Mouse (Mus musculus): ENCODE measurements around the gene Ppfia3. TPM values are rescaled to one million over a fixed set of nuclear protein-coding genes. Genes with fewer than 3 reads are reported as not detected.
A peak's percentile ranks its signal among the peaks of the same experiment; 100 is the strongest.
"Not testable (repeated sequence)": the region's sequence is repeated elsewhere in the genome, so short reads cannot be mapped to it uniquely, and the experiment has no call there.

Gene Ppfia3
- polyA plus RNA-seq, 1 experiment from 2014 or later, result 4.8 TPM

DNA sequence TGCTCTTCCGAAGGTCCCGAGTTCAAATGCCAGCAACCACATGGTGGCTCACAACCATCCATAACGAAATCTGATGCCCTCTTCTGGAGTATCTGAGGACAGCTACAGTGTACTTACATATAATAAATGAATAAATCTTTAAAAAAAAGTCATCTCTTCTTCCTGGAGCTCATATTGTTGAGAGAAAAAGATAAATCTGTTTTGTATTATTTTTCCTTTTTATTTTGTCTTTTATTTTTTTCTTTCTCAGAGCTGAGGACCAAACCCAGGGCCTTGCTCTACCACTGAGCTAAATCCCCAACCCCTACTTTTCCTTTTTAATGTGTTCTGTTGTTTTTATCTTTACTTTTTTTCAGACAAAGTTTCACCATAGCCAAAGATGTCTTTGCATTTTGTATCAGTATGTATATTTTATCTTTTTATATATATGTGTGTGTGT lies 29.5 kb upstream of the Ppfia3 start:
- Histone ChIP-seq H3K4me2 (ENCODE audit: low read depth, low read length) (peak overlapping the region; percentile 64), H3K4me3 (ENCODE audit: low read depth, low read length) (peak overlapping the region; percentile 79), H3K27ac (replicated peaks; ENCODE audit: low read depth, low read length) (peak overlapping the region; percentile 76), H3K4me1 (ENCODE audit: control insufficient read depth, insufficient read depth, low read length) (peaks cover 10% of the 10 kb centered on the region), H3K36me3 (ENCODE audit: control insufficient read depth, insufficient read depth, low read length) (peaks cover 19% of the 10 kb centered on the region), H3K9ac (ENCODE audit: low read depth, low read length) (0 out of 2 replicates have a peak overlapping the region, but pooled peaks have one; percentile 64)
- DNase-seq (ENCODE audit: low spot score); H3K9me3 ChIP-seq (ENCODE audit: control insufficient read depth, low read length); H3K27me3 ChIP-seq (replicated peaks; ENCODE audit: control insufficient read depth, insufficient read depth, low read length): not testable (repeated sequence)
- peak; percentile 38 for ATAC-seq (ENCODE audit: low read depth)
- 11% methylated on average over 3 of the region's 3 CpGs for WGBS

- H3K36me3 ChIP-seq (ENCODE audit: control insufficient read depth, insufficient read depth, low read length), result peaks cover 23% of the 10 kb centered on the region
- H3K9ac ChIP-seq (ENCODE audit: low read depth, low read length), result peak within 1 kb of the TSS; percentile 95
- H3K27ac ChIP-seq (replicated peaks; ENCODE audit: low read depth, low read length), result peak within 1 kb of the TSS; percentile 99
- DNase-seq (ENCODE audit: low spot score) (peak; percentile 100), ATAC-seq (ENCODE audit: low read depth) (peak; percentile 97)
- peaks cover 10% of the 10 kb centered on the region for H3K4me1 ChIP-seq (ENCODE audit: control insufficient read depth, insufficient read depth, low read length)
- H3K4me3 ChIP-seq (ENCODE audit: low read depth, low read length), result peak within 1 kb of the TSS; percentile 79
- no peaks in the 10 kb centered on the region for H3K9me3 ChIP-seq (ENCODE audit: control insufficient read depth, low read length)
- peak within 1 kb of the TSS; percentile 97 for H3K4me2 ChIP-seq (ENCODE audit: low read depth, low read length)
- no peaks in the 10 kb centered on the region for H3K27me3 ChIP-seq (replicated peaks; ENCODE audit: control insufficient read depth, insufficient read depth, low read length)
- WGBS, result under 1% methylated on average over 60 of the region's 60 CpGs
Measured at GRCm38 (mm10) chr7:45395578-45396336, 28.9 kb upstream of the Ppfia3 start, which contains the start of gene Snrnp70. Snrnp70 (minus strand) TSS chr7:45395742.

DNA sequence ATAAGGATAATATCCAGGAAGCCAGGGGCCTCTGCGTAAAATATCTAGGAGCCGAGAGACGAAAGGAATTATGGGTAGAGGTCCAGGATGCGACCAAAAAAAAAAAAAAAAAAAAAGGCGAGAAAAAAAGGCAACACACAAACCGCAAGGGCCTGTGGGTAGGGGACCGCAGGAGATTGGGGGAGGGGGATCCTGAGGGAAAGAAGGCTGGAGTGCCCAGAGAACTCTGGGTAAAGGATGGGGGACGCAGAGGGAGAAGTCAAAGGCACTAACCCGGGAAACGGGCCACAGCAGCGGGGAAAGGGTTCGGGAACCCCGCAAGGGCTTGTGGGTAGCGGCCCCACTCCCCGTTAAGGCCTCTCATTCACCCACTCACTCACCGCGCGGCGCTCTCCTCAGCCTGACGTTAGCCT lies 28.3 kb upstream of the Ppfia3 start:
- no peaks in the 10 kb centered on the region for H3K27me3 ChIP-seq (replicated peaks; ENCODE audit: control insufficient read depth, insufficient read depth, low read length)
- H3K4me2 ChIP-seq (ENCODE audit: low read depth, low read length), result peak overlapping the region; percentile 97
- peak; percentile 65 for ATAC-seq (ENCODE audit: low read depth)
- peak overlapping the region; percentile 99 for H3K27ac ChIP-seq (replicated peaks; ENCODE audit: low read depth, low read length)
- no peaks in the 10 kb centered on the region for H3K9me3 ChIP-seq (ENCODE audit: control insufficient read depth, low read length)
- peak; percentile 91 for DNase-seq (ENCODE audit: low spot score)
- H3K36me3 ChIP-seq (ENCODE audit: control insufficient read depth, insufficient read depth, low read length), result peaks cover 29% of the 10 kb centered on the region
- peak overlapping the region; percentile 79 for H3K4me3 ChIP-seq (ENCODE audit: low read depth, low read length)
- H3K9ac ChIP-seq (ENCODE audit: low read depth, low read length), result peak overlapping the region; percentile 95
- H3K4me1 ChIP-seq (ENCODE audit: control insufficient read depth, insufficient read depth, low read length), result peaks cover 10% of the 10 kb centered on the region
- WGBS, result 1% methylated on average over 17 of the region's 20 CpGs

DNA sequence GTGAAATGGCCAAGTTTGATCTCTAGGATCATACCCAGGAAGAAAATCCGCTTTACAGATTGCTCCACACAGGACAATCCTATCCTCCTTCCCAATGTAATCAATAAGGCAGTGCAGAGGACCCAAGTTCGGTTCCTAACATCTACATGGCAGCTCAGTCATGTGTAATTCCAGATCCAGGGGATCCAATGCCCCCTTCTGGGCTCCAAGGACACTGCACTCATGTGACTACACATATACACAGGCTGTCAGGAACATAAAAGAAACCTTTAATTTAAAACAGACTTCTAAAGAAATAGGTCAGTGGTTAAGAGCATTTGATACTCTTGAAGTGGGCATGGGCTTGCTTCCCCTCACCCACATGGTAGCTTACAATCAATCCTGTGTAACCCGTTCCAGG lies 19.3 kb upstream of the Ppfia3 start:
- Histone ChIP-seq H3K9me3 (ENCODE audit: control insufficient read depth, low read length) (no peaks in the 10 kb centered on the region), H3K9ac (ENCODE audit: low read depth, low read length) (no peak overlapping the region), H3K4me2 (ENCODE audit: low read depth, low read length) (no peak overlapping the region), H3K4me3 (ENCODE audit: low read depth, low read length) (no peak overlapping the region), H3K27me3 (replicated peaks; ENCODE audit: control insufficient read depth, insufficient read depth, low read length) (no peaks in the 10 kb centered on the region), H3K27ac (replicated peaks; ENCODE audit: low read depth, low read length) (no peak overlapping the region), H3K36me3 (ENCODE audit: control insufficient read depth, insufficient read depth, low read length) (peaks cover 100% of the 10 kb centered on the region), H3K4me1 (ENCODE audit: control insufficient read depth, insufficient read depth, low read length) (no peaks in the 10 kb centered on the region)
- DNase-seq (ENCODE audit: low spot score) (no peak), ATAC-seq (ENCODE audit: low read depth) (no peak)
- 67% methylated on average over 3 of the region's 3 CpGs for WGBS

- H3K36me3 ChIP-seq (ENCODE audit: control insufficient read depth, insufficient read depth, low read length), result peaks cover 85% of the 10 kb centered on the region
- H3K4me3 ChIP-seq (ENCODE audit: low read depth, low read length), result no peak overlapping the region
- H3K27me3 ChIP-seq (replicated peaks; ENCODE audit: control insufficient read depth, insufficient read depth, low read length), result no peaks in the 10 kb centered on the region
- 93% methylated on average over 1 of the region's 1 CpGs for WGBS
- H3K9ac ChIP-seq (ENCODE audit: low read depth, low read length), result no peak overlapping the region
- no peaks in the 10 kb centered on the region for H3K4me1 ChIP-seq (ENCODE audit: control insufficient read depth, insufficient read depth, low read length)
- H3K4me2 ChIP-seq (ENCODE audit: low read depth, low read length), result no peak overlapping the region
- ATAC-seq (ENCODE audit: low read depth) (no peak), DNase-seq (ENCODE audit: low spot score) (no peak)
- H3K27ac ChIP-seq (replicated peaks; ENCODE audit: low read depth, low read length), result no peak overlapping the region
- no peaks in the 10 kb centered on the region for H3K9me3 ChIP-seq (ENCODE audit: control insufficient read depth, low read length)
Measured at GRCm38 (mm10) chr7:45376057-45376456, 9.2 kb upstream of the Ppfia3 start.

DNA sequence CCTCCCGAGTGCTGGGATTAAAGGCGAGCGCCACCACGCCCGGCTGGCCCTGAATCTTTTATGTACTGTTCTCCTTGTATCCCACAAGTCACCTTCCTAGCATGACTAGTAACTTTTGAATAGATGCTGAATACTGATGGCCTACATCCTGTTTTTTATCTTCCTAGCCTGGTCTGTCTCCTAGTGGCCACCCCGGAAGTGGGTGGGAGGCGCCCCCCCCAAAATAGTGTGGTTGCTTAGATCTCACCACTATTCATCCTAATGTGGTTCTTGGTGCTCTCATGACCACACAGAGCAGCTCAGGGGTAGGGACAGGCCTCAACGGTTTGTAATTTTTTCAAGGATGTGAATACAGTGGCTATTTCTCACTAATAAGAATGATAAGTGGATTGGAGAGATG lies 7.8 kb upstream of the Ppfia3 start:
- H3K36me3 ChIP-seq (ENCODE audit: control insufficient read depth, insufficient read depth, low read length), result peaks cover 71% of the 10 kb centered on the region
- H3K27me3 ChIP-seq (replicated peaks; ENCODE audit: control insufficient read depth, insufficient read depth, low read length), result peaks cover 5% of the 10 kb centered on the region
- DNase-seq (ENCODE audit: low spot score) (no peak), ATAC-seq (ENCODE audit: low read depth) (no peak)
- 95% methylated on average over 8 of the region's 8 CpGs for WGBS
- no peaks in the 10 kb centered on the region for H3K9me3 ChIP-seq (ENCODE audit: control insufficient read depth, low read length)
- no peak overlapping the region for H3K27ac ChIP-seq (replicated peaks; ENCODE audit: low read depth, low read length)
- 0 out of 2 replicates have a peak, but pooled peaks cover 3% of the 10 kb centered on the region for H3K4me1 ChIP-seq (ENCODE audit: control insufficient read depth, insufficient read depth, low read length)
- no peak overlapping the region for H3K4me3 ChIP-seq (ENCODE audit: low read depth, low read length)
- no peak overlapping the region for H3K9ac ChIP-seq (ENCODE audit: low read depth, low read length)
- no peak overlapping the region for H3K4me2 ChIP-seq (ENCODE audit: low read depth, low read length)

DNA sequence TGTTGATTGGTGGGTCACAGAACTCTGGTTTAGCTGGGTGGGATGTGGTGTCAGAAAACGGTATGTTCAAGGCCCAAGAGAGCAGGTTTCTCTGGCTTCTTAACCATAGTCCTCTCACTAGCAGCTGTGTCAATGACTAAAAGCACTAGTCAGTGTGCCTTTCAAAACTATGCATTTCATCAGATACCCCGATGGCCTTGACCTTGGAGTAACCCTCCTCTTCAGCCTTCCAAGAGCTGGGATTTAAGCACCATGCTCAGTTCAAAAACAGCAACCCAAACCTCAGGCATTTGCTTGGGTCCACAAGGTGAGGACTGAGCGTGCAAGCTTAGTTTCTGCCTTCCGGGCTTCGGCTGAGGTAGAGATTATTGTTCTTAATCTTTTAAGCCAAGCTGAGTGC lies 5.6 kb upstream of the Ppfia3 start:
- Histone ChIP-seq H3K36me3 (ENCODE audit: control insufficient read depth, insufficient read depth, low read length) (peaks cover 48% of the 10 kb centered on the region), H3K4me2 (ENCODE audit: low read depth, low read length) (no peak overlapping the region), H3K4me1 (ENCODE audit: control insufficient read depth, insufficient read depth, low read length) (0 out of 2 replicates have a peak, but pooled peaks cover 3% of the 10 kb centered on the region), H3K27ac (replicated peaks; ENCODE audit: low read depth, low read length) (no peak overlapping the region), H3K9ac (ENCODE audit: low read depth, low read length) (no peak overlapping the region), H3K27me3 (replicated peaks; ENCODE audit: control insufficient read depth, insufficient read depth, low read length) (peaks cover 13% of the 10 kb centered on the region), H3K9me3 (ENCODE audit: control insufficient read depth, low read length) (no peaks in the 10 kb centered on the region), H3K4me3 (ENCODE audit: low read depth, low read length) (no peak overlapping the region)
- WGBS, result 90% methylated on average over 5 of the region's 5 CpGs
- DNase-seq (ENCODE audit: low spot score) (no peak), ATAC-seq (ENCODE audit: low read depth) (no peak)

DNA sequence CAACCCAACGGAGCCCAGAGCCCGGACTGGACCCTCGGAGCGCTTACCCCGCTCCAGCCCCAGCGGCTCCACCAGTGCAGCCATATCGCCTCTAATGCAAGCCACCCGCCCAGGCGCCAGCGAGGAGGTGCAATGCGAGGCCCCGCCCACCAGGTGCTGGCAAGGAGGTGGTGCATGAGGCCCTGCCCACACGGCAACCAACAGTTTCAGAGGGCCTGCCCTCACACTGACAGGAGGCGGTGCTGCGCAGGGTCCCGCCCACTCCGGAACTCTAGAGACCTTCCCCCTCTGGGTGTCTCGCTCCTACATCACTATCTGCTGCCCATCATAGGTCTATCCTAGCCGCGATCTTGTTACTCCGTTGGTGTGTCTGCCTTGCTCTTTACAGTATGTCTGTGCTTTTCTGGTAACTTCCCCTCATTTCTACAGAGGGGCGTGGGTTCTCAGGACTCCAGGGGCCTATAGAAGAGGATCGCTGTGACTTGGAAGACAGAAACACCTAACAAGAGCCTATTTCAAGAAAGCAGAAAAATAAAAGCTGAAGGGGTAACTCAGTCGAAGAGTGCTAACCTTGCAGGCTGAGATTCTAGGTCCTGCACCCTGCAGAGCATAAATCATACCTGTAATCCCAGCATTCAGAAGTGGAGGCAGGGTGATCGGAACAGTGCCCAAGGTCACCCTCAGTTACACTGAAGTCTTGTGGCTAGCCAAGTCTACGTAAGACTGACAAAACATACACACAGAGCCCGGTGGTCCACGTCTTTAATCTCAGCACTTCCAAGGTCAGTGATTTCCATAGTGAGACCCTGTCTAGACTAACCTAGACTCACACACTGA lies 3.9 kb upstream of the Ppfia3 start, which contains the start of gene Lin7b:
Gene Lin7b, minus strand, starts transcription at position 109 of the 837 bp plus-strand sequence.
- 14% methylated on average over 24 of the region's 28 CpGs for WGBS
- ATAC-seq (ENCODE audit: low read depth) (peak; percentile 76), DNase-seq (ENCODE audit: low spot score) (peak; percentile 93)
- H3K27me3 ChIP-seq (replicated peaks; ENCODE audit: control insufficient read depth, insufficient read depth, low read length), result peaks cover 16% of the 10 kb centered on the region
- no peaks in the 10 kb centered on the region for H3K9me3 ChIP-seq (ENCODE audit: control insufficient read depth, low read length)
- peaks cover 31% of the 10 kb centered on the region for H3K36me3 ChIP-seq (ENCODE audit: control insufficient read depth, insufficient read depth, low read length)
- peak within 1 kb of the TSS; percentile 56 for H3K9ac ChIP-seq (ENCODE audit: low read depth, low read length)
- H3K4me1 ChIP-seq (ENCODE audit: control insufficient read depth, insufficient read depth, low read length), result peaks cover 6% of the 10 kb centered on the region; the same call in 1 of the 2 replicates
- H3K27ac ChIP-seq (replicated peaks; ENCODE audit: low read depth, low read length), result no peak within 1 kb of the TSS
- peak within 1 kb of the TSS; percentile 54 for H3K4me3 ChIP-seq (ENCODE audit: low read depth, low read length)
- H3K4me2 ChIP-seq (ENCODE audit: low read depth, low read length), result peak within 1 kb of the TSS; percentile 97

Measured in embryonic facial prominence, embryonic 14.5 days (tissue).